Mouse (Mus musculus) gastrocnemius, postnatal 25 days (tissue): Measurements from ENCODE around the gene Hnrnpf. TPM values are rescaled to one million over a fixed set of nuclear protein-coding genes. Genes with fewer than 3 reads are reported as not detected.

Source experiments
- DNase-seq: peaks from one replicate; pipeline ENCODE4 v3.0.0; 2022
- total RNA-seq, 2 experiments: library from RNA; stranded (reverse); gene quantifications; 1 replicate in 1 of 2; 2 replicates in 1 of 2; pipeline ENCODE4 v1.2.3; 2021

Hnrnpf gene
- total RNA-seq, 2 experiments from 2014 or later, result 94.4 to 97.4 TPM

GRCm38 (mm10) chr6:117891369-117892160 is 8.6 kb upstream of the Hnrnpf start:
- no peak for DNase-seq

- DNase-seq, result no peak
Observed at GRCm38 (mm10) chr6:117892386-117892785, 7.7 kb upstream of the Hnrnpf start.

GRCm38 (mm10) chr6:117893435-117893834 is 6.7 kb upstream of the Hnrnpf start:
- DNase-seq, result no peak

- DNase-seq, result no peak
Observed at GRCm38 (mm10) chr6:117897800-117898199, 2.3 kb upstream of the Hnrnpf start.

- no peak for DNase-seq
Observed at GRCm38 (mm10) chr6:117901510-117902402, 1.6 kb downstream of the Hnrnpf start.

GRCm38 (mm10) chr6:117902556-117902955 is 2.4 kb downstream of the Hnrnpf start:
- no peak for DNase-seq

GRCm38 (mm10) chr6:117903836-117904235 is 3.7 kb downstream of the Hnrnpf start:
- DNase-seq, result no peak

GRCm38 (mm10) chr6:117905260-117905930 is 5.3 kb downstream of the Hnrnpf start:
- DNase-seq, result no peak

- DNase-seq, result no peak
Observed at GRCm38 (mm10) chr6:117906015-117906531, 5.9 kb downstream of the Hnrnpf start.

GRCm38 (mm10) chr6:117906590-117907271 is 6.6 kb downstream of the Hnrnpf start:
- peak; percentile 98 for DNase-seq

- peak; percentile 90 for DNase-seq
Observed at GRCm38 (mm10) chr6:117907301-117907978, 7.3 kb downstream of the Hnrnpf start.

- DNase-seq, result peak; percentile 24
Observed at GRCm38 (mm10) chr6:117907979-117908355, 7.8 kb downstream of the Hnrnpf start.

GRCm38 (mm10) chr6:117908424-117908900 is 8.3 kb downstream of the Hnrnpf start:
- DNase-seq, result no peak

GRCm38 (mm10) chr6:117910120-117910661 is 10.1 kb downstream of the Hnrnpf start:
- DNase-seq, result no peak

GRCm38 (mm10) chr6:117914541-117914940 is 14.4 kb downstream of the Hnrnpf start:
- DNase-seq, result no peak

- no peak for DNase-seq
Observed at GRCm38 (mm10) chr6:117916205-117916736, 16.1 kb downstream of the Hnrnpf start.

- DNase-seq, result peak; percentile 85
Observed at GRCm38 (mm10) chr6:117916737-117917426, 16.8 kb downstream of the Hnrnpf start.

GRCm38 (mm10) chr6:117917576-117917975 is 17.5 kb downstream of the Hnrnpf start:
- DNase-seq, result peak; percentile 46

- DNase-seq, result no peak
Observed at GRCm38 (mm10) chr6:117918043-117918442, 17.9 kb downstream of the Hnrnpf start.
